Mouse (Mus musculus): ENCODE results near the gene Smim12. TPM values are rescaled to one million over a fixed set of nuclear protein-coding genes. Genes with fewer than 3 reads are reported as not detected.

The Smim12 gene
- total RNA-seq, 1 experiment from 2014 or later, result 36.3 TPM

Other genes with a start within 250 kb of the Smim12 start
- gene Sfpq, start 222.5 kb upstream of the Smim12 start, total RNA-seq (2021), result 286 and 302 TPM in 2 replicates
- gene Zmym1, start 182.6 kb upstream of the Smim12 start, total RNA-seq (2021), result 8.1 and 9.2 TPM in 2 replicates
- 13.6 and 14.5 TPM in 2 replicates for gene Zmym6, start 166.4 kb upstream of the Smim12 start, total RNA-seq (2021)
- gene Tmem35b, start 120.1 kb upstream of the Smim12 start, total RNA-seq (2021), result 11.1 and 12.2 TPM in 2 replicates
- gene Dlgap3, start 74.6 kb upstream of the Smim12 start, total RNA-seq (2021), result 6.7 and 6.8 TPM in 2 replicates
- gene Gja4, start 70.3 kb downstream of the Smim12 start, total RNA-seq (2021), result 10.0 and 13.2 TPM in 2 replicates
- 0.26 TPM in 1 of 2 replicates, not detected in the other for gene Gjb3, start 87.1 kb downstream of the Smim12 start, total RNA-seq (2021)
- gene Gjb4, start 110.3 kb downstream of the Smim12 start, total RNA-seq (2021), result not detected in 2 replicates
- gene Gjb5, start 114.4 kb downstream of the Smim12 start, total RNA-seq (2021), result 0.37 and 0.49 TPM in 2 replicates

Measured in adrenal gland, postnatal 14 days (tissue).